Mouse (Mus musculus) lung, embryonic 14.5 days (tissue): ENCODE results near the gene Gm28230. TPM values are rescaled to one million over a fixed set of nuclear protein-coding genes. Genes with fewer than 3 reads are reported as not detected.
A peak's percentile ranks its signal among the peaks of the same experiment; 100 is the strongest.

Experiments used
- ATAC-seq: fragments of 200-750 bp; cut with Nextera tagmentation; 2 replicates; pipeline ENCODE4 v1.8.0; 2017; ENCODE audit warnings: mild to moderate bottlenecking, moderate TSS enrichment, moderate library complexity; ENCODE audit not compliant: insufficient read depth
- DNase-seq: peaks from one replicate; pipeline ENCODE4 v3.0.0-alpha.2; 2015
- H3K27ac ChIP-seq: fragments of 300-500 bp; sonication (generic); 2 replicates; pipeline ENCODE4 v1.5.1; 2014; ENCODE audit warnings: low read depth, mild to moderate bottlenecking, moderate library complexity
- H3K27me3 ChIP-seq: fragments of 300-500 bp; sonication (generic); 2 replicates; pipeline ENCODE4 v1.6.1; 2014; ENCODE audit warnings: low read length, control low read depth; ENCODE audit not compliant: insufficient read depth
- H3K36me3 ChIP-seq: fragments of 300-500 bp; sonication (generic); 2 replicates; pipeline ENCODE4 v1.6.1; 2014; ENCODE audit warnings: control low read depth; ENCODE audit not compliant: insufficient read depth
- H3K4me1 ChIP-seq: fragments of 300-500 bp; sonication (generic); 2 replicates; pipeline ENCODE4 v1.6.1; 2014; ENCODE audit warnings: antibody characterized with exemption, control low read depth; ENCODE audit not compliant: insufficient read depth
- H3K4me2 ChIP-seq: fragments of 300-500 bp; sonication (generic); 2 replicates; pipeline ENCODE4 v1.6.1; 2014; ENCODE audit warnings: mild to moderate bottlenecking
- H3K4me3 ChIP-seq: fragments of 300-500 bp; sonication (generic); 2 replicates; pipeline ENCODE4 v1.5.1; 2014; ENCODE audit warnings: low read depth, low read length
- H3K9ac ChIP-seq: fragments of 300-500 bp; sonication (generic); 2 replicates; pipeline ENCODE4 v1.6.1; 2014
- H3K9me3 ChIP-seq: fragments of 300-500 bp; sonication (generic); 2 replicates; pipeline ENCODE4 v1.6.1; 2016; ENCODE audit warnings: low read depth, low read length, control low read depth
- CTCF ChIP-seq: IDR thresholded peaks from 2 replicates; pipeline ENCODE4 v1.5.1; 2016; ENCODE audit warnings: antibody characterized with exemption, low read depth
- WGBS: fragments of 180-500 bp; shearing (Covaris S2); extraction: QIAGEN DNeasy Blood & Tissue Kit; methylation state at CpG from one replicate; pipeline ENCODE4 v1.1.7; 2014; 5-methylcytosine and 5-hydroxymethylcytosine counted together
- polyA plus RNA-seq: library from polyadenylated mRNA; unstranded; fragments of >200 nt; fragmentation: Nextera tagmentation; extraction: Ambion mirVana; gene quantifications from 2 replicates; pipeline ENCODE4 v1.2.1, GENCODE M21; 2014

Gm28230 gene
- polyA plus RNA-seq, 1 experiment from 2014 or later: not detected

DNA sequence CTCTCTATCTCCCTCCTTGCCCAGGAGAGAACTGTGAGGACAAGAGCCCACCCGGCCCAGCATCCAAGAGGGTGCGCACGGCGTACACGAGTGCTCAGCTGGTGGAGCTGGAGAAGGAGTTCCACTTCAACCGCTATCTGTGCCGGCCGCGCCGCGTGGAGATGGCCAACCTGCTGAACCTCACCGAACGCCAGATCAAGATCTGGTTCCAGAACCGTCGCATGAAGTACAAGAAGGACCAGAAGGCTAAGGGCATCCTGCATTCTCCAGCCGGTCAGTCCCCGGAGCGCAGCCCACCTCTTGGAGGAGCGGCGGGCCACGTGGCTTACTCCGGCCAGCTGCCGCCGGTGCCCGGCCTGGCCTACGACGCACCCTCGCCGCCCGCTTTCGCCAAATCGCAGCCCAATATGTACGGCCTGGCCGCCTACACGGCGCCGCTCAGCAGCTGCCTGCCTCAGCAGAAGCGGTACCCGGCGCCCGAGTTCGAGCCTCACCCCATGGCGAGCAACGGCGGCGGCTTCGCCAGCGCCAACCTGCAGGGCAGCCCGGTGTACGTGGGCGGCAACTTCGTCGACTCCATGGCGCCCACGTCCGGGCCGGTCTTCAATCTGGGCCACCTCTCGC, 19.9 kb downstream of the Gm28230 start:
- Histone ChIP-seq H3K4me2 (peak overlapping the region; percentile 10; the same call in 1 of the 2 replicates), H3K4me1 (no peaks in the 10 kb centered on the region), H3K27ac (no peak overlapping the region), H3K27me3 (peaks cover 99% of the 10 kb centered on the region), H3K9ac (no peak overlapping the region), H3K9me3 (no peaks in the 10 kb centered on the region), H3K4me3 (peak overlapping the region; percentile 14), H3K36me3 (no peaks in the 10 kb centered on the region)
- 2% methylated on average over 58 of the region's 58 CpGs for WGBS
- TF ChIP-seq CTCF: no peak
- ATAC-seq (no peak), DNase-seq (no peak)

DNA sequence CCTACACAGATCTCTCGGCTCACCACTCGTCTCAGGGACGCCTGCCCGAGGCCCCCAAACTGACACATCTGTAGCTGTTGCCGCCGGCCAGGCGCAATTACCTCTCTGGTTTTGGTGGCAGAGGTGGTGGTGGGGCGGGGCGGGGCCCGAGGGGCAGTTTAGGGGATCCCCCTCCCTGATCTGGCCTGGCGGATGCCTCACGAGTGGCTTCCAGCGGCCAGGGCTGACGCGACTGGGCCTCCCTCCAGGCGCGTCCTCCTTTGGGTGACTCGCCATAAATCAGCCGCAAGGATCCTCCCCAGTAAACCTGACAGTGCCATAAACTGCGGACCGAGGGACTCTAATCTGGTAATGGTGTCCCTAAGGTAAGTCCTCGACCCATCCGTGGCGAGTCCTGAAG, 20.5 kb downstream of the Gm28230 start:
- Histone ChIP-seq H3K4me1 (no peaks in the 10 kb centered on the region), H3K4me2 (no peak overlapping the region; the same call in 1 of the 2 replicates), H3K27ac (no peak overlapping the region), H3K36me3 (no peaks in the 10 kb centered on the region), H3K9me3 (no peaks in the 10 kb centered on the region), H3K4me3 (peak overlapping the region; percentile 14), H3K27me3 (peaks cover 99% of the 10 kb centered on the region), H3K9ac (no peak overlapping the region)
- WGBS: 4% methylated on average over 24 of the region's 24 CpGs
- TF ChIP-seq CTCF: no peak
- DNase-seq (no peak), ATAC-seq (no peak)

DNA sequence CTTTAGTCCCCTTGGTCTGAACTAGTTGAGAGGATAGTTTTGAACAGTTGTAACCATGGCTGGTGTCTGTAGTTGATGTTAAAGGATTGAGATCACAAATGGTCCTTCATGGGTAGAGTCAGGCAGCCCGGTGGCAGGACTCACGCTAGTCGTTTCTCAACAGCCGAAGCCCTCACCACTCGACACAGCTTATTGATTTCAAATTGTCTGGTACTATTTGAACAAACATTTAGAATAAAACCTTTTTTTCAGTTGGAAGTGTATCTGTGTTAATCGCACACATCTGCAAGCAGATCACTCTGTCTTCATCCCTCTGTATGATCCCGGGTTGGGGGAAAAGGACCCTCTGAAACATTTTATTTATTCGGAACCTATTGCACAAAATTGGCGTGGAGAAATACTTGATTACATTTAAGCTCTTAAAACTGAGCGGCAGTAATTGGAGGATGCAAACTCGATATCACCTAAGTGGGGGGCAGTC, 21.2 kb downstream of the Gm28230 start:
- 12% methylated on average over 11 of the region's 11 CpGs for WGBS
- Histone ChIP-seq H3K27ac (no peak overlapping the region), H3K27me3 (peaks cover 99% of the 10 kb centered on the region)

DNA sequence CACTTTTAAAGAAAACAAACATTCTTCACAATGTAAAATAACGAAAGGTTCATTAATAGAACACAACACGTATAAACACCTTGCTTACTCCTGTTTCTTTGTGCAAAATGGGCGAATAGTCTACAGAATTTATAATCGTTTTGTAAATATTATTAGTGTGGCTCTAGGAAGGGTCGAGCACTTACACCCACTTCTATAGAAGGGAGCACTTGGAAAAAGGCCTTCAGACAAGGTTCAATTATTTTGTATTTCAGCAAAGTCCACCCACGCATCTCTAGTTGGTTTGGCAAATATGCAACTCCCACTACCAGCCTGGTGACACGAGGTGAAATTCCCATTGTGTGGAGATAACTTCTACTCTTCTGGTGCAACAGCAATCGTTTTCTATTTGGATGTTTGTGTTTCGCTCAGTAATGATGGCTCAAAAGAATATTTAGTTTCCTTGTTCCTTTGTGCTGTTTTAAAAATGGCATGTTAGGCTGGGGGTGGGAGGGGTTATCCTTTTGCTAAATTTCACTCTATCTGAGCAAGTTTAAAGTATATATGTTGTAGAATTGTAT, 22.0 kb downstream of the Gm28230 start:
- Histone ChIP-seq H3K9me3 (no peaks in the 10 kb centered on the region), H3K9ac (no peak overlapping the region), H3K4me3 (no peak overlapping the region), H3K27me3 (peaks cover 100% of the 10 kb centered on the region), H3K27ac (no peak overlapping the region), H3K36me3 (no peaks in the 10 kb centered on the region), H3K4me1 (no peaks in the 10 kb centered on the region), H3K4me2 (no peak overlapping the region)
- DNase-seq (no peak), ATAC-seq (no peak)
- TF ChIP-seq CTCF: no peak
- 9% methylated on average over 9 of the region's 9 CpGs for WGBS

More for the DNA sequence above, 21.2 kb downstream of the Gm28230 start:
- no peaks in the 10 kb centered on the region for H3K4me1 ChIP-seq
- no peaks in the 10 kb centered on the region for H3K9me3 ChIP-seq
- ATAC-seq (no peak), DNase-seq (no peak)
- no peak overlapping the region for H3K4me2 ChIP-seq
- TF ChIP-seq CTCF: no peak
- no peaks in the 10 kb centered on the region for H3K36me3 ChIP-seq
- no peak overlapping the region for H3K9ac ChIP-seq
- H3K4me3 ChIP-seq: no peak overlapping the region

DNA sequence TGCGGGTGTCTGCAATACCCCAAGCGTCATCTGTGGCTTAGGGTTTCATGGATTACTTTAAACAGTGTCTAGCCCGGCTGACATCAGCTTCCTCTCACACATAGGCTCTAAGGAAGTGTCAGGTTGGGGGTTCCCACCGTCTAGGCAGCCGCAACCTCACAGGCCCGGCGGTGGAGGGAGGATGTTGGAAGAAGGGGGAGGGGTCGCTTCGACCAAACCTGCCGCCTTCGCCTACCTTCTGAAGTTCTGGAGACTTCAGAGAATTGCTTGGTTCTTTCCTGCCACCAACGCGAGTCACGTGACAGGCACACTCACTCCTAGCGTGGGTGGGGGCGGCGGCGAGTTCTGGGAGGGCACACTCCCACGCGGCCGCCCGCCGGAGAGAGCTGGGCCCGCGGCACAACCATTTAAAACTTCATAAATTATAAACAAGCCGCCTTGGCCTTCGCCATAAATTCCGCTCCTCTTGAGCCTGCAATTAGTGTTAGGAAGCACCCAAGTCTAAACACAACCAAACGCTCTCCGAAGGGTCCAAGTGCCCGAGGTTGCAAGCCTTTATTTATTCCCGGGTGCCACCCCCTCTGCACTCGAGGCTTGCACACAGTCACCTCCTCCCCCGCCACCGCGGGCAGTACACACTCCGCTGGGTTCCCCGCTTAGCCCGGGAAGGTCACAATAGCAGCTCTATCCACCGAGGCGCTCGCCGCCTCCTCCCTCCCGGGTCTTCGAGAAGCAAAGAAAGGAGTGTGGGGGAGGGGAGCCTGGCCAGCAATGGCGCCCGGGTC, 23.0 kb downstream of the Gm28230 start:
- H3K36me3 ChIP-seq: no peaks in the 10 kb centered on the region
- no peak overlapping the region for H3K9ac ChIP-seq
- no peak for TF ChIP-seq CTCF
- under 1% methylated on average over 47 of the region's 47 CpGs for WGBS
- peaks cover 100% of the 10 kb centered on the region for H3K27me3 ChIP-seq
- DNase-seq: no peak
- H3K4me3 ChIP-seq: peak overlapping the region; percentile 18
- H3K27ac ChIP-seq: no peak overlapping the region
- H3K4me1 ChIP-seq: no peaks in the 10 kb centered on the region
- H3K9me3 ChIP-seq: no peaks in the 10 kb centered on the region
- peak overlapping the region; percentile 54 for H3K4me2 ChIP-seq
- peak; percentile 19; the same call in 1 of the 2 replicates for ATAC-seq

DNA sequence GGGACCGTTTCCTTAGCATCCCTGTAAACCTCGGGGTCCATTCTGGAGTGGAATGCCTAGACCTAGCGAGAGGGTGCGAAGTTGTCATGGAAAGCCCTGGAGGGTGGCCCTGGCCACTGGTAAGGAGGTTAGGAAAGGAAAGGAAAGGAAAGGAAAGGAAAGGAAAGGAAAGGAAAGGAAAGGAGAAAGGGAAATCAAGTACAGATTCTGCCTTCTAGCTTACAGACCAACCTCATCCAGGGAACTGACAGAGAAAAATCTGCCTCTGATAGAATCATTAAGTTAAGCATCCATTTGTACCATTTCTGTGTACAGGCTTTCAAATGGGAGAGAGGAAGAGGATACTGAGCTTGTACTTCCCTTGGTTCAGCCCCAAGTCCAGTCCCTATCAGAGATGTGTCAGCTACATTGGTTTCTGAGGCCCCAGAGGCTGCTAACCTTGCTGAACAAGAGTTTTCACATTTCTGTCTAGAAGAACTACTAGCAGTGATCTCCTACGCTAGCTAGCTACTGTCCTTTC, 24.3 kb downstream of the Gm28230 start:
- no peak overlapping the region for H3K27ac ChIP-seq
- no peak for DNase-seq
- no peaks in the 10 kb centered on the region for H3K36me3 ChIP-seq
- peaks cover 100% of the 10 kb centered on the region for H3K27me3 ChIP-seq
- no peak overlapping the region for H3K9ac ChIP-seq
- H3K4me3 ChIP-seq: no peak overlapping the region
- WGBS: 35% methylated on average over 5 of the region's 5 CpGs
- ATAC-seq: no peak
- H3K4me1 ChIP-seq: no peaks in the 10 kb centered on the region
- no peaks in the 10 kb centered on the region for H3K9me3 ChIP-seq
- no peak overlapping the region for H3K4me2 ChIP-seq
- no peak for TF ChIP-seq CTCF

DNA sequence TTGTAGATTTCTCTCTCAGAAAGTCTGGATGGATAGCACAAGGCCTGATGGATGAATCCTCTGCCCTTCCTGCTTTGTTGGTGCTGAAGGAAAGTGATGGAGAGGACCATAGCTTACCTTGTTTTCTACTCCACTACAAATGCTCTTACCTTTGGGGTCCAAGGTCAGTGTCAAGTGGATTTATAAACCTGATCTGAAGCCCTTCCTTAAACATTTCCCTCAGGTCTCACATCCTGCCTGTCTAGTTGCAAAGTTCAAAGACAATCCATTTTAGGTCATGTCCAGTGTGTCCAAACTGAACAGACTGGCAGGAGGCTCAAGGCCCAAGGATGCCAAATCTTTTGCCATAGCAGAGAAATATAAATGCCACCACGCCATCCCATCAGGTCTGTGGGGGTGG, 25.3 kb downstream of the Gm28230 start:
- no peak for DNase-seq
- no peak overlapping the region for H3K27ac ChIP-seq
- WGBS: 76% methylated on average over 1 of the region's 1 CpGs
- TF ChIP-seq CTCF: no peak
- no peaks in the 10 kb centered on the region for H3K9me3 ChIP-seq
- H3K9ac ChIP-seq: no peak overlapping the region
- no peaks in the 10 kb centered on the region for H3K36me3 ChIP-seq
- H3K27me3 ChIP-seq: peaks cover 94% of the 10 kb centered on the region
- H3K4me3 ChIP-seq: no peak overlapping the region
- ATAC-seq: no peak
- no peak overlapping the region for H3K4me2 ChIP-seq
- H3K4me1 ChIP-seq: no peaks in the 10 kb centered on the region
